Mouse (Mus musculus) urinary bladder, postnatal 14 days (tissue): ENCODE results near the gene Ttpal.

ENCODE experiments used
- DNase-seq: peaks from one replicate; pipeline ENCODE4 v3.0.0; 2021; ENCODE audit warnings: low spot score

Ttpal gene

DNA sequence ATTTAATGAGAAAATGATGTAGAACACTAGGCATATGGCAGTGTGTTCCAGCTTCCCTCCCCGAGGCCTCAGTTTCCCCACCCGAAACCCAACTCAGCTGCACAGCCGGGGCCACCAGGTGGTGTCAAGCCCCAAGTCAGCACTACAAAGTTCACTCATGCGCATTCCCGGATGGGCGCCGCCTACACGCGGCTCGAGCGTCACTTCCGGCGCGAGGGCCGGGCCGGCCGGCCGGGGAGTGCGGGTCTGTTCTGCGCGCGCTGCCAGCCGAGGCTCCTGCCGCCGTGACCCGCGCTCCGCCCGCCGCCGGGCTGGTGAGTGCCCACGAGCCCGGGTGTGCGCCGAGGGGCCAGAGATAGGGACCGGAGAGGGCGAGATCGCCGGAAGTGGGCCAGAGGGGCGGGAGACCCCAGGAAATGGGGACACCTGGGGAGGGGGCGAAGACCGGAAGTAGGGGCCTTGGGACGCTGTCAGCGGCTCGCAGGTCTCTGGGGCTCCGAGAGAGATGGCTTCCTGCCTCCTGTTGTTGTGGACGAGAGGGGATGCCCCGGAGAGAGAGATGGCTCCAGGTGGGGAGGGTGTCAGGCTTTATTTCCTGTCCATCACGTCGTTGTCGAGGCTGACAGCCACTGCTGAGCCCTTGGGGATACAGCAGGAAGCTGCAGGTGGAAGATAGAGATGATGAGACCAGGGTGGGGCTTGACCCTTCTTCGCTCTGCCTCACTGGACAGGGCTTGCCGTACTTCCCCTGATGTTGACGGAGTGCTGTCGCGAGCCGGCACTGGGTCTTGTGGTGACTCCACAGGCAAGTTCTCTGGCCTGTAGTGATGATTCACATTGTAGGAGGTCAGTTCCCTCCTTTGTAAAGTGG is at the start of gene Ttpal:
Gene Ttpal (plus strand): TSS at position 214 of the 871 bp plus-strand sequence.
- peak; percentile 89 for DNase-seq

GRCm38 (mm10) chr2:163552518-163552929 is 49.6 kb upstream of the Ttpal start:
- DNase-seq: peak; percentile 10

DNA sequence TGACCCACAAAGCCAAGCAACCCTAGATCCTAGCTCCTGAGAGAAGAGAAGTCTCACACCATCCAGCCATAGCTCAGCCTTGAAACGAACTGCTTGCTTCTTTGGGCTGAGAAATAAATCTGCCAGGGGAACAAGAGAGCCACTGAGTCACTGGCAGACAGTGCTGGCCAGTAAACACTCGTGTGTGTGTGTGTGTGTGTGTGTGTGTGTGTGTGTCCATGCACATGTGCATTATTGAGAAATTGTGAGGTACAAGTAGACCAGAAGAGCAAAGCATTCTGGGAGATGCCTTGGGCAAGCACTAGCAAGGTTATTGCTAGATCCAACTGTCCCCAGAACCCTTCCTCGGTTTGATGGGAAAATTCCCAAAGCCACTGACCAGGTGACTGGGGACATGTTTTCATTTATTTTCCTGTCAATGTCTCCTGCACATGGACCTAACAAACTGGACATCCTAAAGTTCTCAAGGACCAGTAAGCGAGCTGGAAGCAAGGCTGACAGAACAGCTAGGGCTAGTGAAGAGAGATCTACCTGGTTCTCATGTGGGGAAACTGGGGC is 47.6 kb upstream of the Ttpal start:
- DNase-seq: no peak

DNA sequence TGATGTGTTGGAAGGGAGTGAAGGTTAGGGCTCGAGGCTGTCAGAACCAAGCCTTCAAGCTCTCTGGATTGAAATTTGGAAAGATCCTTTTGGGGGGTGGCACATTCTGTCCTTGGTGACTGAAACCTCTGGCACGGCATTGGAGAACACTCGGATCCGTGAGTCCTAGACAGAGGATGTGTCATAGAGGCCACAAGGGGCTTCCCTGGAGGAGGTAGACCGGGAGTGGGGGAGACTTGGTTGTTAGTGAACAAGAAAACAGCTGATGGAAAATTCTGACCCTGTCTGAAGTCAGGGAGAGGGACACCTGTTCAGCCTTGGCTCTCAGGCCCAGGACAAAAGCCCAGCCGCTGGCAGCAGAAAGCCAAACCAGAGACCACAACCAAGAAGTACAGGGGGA is 47.1 kb upstream of the Ttpal start:
- DNase-seq: no peak

DNA sequence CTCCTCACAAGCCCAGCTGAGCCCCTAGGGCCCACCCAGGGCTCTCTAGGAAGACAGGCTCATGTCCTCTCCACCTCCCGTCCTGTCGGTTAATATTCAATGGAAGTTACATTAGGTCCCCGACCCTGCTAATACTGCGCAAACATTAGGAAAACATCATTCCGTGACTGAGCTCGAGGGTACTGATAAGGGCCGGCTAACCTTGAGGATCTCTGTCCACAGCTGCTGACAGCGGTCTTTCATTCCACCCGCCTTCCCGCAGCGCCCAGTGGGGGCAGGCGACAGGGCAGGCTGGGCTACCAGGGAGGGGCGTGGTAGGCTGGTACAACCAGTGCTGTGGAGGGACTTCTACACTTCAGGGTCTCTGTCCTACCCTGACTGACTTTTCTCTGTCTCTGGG is 46.7 kb upstream of the Ttpal start:
- no peak for DNase-seq

GRCm38 (mm10) chr2:163558548-163558947 is 43.6 kb upstream of the Ttpal start:
- no peak for DNase-seq

DNA sequence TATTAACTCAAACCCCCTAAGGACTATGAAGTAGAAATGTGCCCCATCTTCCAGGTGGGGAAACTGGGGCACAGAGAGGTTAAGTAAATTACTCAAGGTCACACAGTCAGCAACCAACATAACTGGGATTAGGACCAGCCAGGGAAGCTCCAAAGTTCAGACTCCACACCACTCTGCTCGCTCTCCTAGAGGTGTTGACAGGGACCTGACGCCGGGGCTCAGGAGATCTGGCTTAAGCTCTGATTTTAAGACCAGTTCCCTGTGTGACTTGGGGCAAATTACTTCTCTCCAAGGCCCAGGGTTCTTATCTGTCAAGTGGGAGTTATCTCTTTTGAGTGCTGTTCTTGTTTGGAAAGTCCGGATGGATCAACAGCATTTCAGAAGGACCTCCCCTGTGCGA is 42.9 kb upstream of the Ttpal start:
- no peak for DNase-seq

DNA sequence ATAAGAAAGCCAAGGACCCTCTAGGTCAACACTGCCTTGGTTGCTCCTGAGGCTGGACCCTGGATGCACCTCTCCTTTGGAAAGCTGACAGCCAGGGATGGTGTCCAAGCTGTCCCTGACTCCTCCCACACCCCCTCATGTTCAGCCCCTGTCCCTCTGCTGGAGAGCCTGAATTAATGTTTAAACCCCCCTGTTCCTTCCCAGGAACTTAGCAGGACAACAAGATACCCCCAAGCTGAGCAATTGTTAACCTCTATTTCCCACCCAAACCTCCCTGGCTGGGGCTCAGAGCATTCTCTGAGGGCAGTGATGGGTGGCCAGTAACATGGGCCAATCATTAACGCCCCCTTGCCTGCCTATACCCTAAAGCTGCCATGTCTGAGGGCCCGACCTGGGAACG is 41.9 kb upstream of the Ttpal start:
- DNase-seq: no peak

- no peak for DNase-seq
Observed at GRCm38 (mm10) chr2:163561258-163561948, 40.7 kb upstream of the Ttpal start.

DNA sequence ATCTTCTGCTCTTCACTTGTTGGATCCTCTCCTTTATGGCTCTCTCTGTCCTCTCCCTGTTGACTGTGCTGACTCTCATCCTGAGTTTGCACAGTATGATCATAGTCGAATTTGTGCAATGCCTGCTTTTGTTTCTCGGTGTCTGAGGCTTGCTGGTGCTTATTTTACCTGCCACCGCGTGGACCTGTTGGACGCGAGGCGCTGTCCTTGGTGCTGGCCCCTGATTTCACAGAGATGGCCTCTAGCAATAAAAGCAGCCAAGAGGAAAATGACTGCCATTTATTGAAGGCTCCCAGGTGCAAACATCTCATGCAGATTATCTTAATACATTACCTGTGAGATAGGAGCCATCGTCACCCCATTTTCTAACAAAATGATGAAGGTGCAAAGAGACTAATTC is 37.5 kb upstream of the Ttpal start:
- peak; percentile 38 for DNase-seq

DNA sequence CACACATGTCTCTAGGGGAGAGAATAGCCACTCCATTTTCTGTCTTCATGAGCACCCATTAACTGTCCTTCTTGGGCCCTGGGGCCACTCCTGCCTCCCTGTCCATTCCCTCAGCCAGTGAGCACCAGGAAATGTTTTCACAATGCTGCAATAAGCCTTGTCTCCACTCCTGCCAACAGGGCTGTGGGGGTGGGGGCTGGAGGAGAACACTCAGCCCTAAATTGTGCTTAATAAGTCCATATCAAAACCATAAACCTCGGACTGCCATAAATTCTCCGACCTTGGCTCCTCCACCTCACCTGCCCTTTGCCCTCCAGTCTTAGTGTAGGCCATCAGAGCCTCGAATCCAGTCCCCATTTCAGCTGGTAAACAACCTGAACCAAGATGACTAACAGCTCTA is 27.8 kb upstream of the Ttpal start:
- DNase-seq: no peak

- DNase-seq: no peak
Observed at GRCm38 (mm10) chr2:163575248-163575647, 26.9 kb upstream of the Ttpal start.

GRCm38 (mm10) chr2:163577986-163578385 is 24.1 kb upstream of the Ttpal start:
- DNase-seq: no peak

- DNase-seq: no peak
Observed at GRCm38 (mm10) chr2:163580069-163580945, 21.8 kb upstream of the Ttpal start.

DNA sequence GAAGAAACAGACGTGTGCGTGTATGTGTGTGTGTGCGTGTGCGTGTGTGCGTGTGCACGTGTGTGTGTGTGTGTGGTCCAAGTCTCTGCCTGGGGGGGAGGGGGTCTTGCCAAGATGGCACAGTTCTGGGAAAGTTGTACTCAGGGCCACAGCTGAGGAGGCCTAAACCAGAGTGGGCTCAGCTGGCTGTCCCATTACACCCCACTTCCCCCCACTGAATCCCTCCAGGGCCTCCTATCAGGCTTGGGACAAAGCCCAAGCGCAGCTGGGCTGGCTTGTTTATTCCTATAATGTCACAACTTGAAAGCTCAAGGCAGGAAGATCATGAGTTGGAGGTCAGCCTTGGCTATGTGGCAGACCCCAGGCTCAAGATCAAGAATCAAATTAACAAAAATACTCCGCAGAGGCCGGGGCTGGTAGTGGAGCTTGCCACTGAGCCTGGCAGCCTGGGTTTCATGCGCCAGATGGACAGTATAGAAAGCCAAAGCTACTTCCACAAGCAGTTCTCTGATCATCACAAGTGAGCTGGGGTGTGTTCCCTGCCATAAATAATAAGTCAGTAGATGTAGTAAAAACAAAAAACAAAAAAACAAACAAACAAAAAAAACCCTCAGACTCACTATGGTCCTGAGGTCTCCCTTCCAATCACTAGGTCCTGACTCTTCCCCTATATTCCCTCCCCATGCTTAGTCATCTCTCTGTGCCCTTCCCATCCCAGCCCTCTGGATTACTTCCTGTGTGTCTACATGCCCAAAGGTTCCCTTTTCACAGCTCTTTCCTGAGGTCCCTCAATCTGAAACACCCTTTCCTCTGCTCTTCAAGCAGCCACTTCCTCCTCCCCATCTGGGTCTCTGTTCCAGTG is 18.7 kb upstream of the Ttpal start:
- DNase-seq: no peak

GRCm38 (mm10) chr2:163584088-163584426 is 18.1 kb upstream of the Ttpal start:
- DNase-seq: no peak

- no peak for DNase-seq
Observed at GRCm38 (mm10) chr2:163586384-163587261, 15.5 kb upstream of the Ttpal start.

DNA sequence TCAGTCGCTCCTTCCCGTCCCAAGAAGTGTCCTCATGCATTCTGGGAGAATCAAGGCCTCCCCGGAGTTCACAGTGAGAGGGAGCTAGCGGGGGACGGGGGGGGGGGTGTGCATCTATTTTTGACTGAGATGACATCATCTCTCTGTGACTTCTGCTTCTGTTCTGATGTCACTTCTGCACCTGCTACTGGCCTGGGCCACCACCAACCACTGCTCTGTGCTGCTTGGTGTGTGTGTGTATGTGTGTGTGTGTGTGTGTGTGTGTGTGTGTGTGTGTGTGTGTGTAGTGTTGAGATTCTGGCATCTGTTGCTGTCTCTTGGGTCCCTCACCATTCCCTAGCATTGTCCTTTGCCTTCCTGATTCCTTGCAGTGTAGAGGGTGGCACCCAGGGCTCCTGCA is 14.6 kb upstream of the Ttpal start:
- DNase-seq: no peak

- no peak for DNase-seq
Observed at GRCm38 (mm10) chr2:163590211-163590610, 11.9 kb upstream of the Ttpal start.

- DNase-seq: no peak
Observed at GRCm38 (mm10) chr2:163590996-163591395, 11.1 kb upstream of the Ttpal start.
